Mouse (Mus musculus): ENCODE measurements around the gene Mmp2.

Gene Mmp2

DNA sequence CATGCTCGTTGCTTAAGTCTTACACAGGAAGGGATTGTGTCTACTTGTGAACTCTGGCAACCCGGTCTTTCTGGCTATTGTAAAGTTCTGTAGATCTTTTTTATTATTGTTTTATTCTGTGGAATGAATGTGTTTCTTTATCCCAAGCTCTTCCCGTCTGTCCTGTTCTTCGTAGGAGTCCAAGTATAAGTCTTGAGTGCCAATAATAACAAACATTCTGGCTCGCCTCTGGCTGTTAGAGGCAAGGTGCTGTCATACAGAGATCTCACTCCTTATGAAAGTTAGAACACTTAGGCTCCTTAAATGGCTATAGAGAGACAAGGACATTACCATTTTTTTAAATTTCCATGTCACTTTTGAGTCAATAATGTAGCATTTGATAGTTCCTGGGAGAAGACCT, 69.5 kb downstream of the Mmp2 start:
- peak; percentile 91 for DNase-seq

DNA sequence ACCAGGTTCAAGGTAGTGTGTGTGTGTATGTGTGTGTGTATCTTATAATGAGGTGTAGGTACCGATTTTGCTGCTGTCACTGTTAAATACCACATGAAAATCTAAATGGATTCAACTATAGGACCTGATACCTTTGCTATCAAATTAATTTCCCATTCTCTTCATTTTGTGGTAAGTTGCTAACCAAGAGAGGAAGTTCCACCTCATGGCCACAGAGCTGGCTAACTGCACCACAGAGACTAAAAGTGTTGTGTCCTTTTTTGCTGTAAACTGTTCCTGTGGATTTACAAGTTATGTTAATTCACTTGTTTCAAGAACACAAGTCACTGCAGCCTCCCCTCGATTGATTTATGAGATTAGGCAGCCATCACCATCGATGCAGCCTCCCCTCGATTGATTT, 70.7 kb downstream of the Mmp2 start:
- DNase-seq = peak; percentile 46

DNA sequence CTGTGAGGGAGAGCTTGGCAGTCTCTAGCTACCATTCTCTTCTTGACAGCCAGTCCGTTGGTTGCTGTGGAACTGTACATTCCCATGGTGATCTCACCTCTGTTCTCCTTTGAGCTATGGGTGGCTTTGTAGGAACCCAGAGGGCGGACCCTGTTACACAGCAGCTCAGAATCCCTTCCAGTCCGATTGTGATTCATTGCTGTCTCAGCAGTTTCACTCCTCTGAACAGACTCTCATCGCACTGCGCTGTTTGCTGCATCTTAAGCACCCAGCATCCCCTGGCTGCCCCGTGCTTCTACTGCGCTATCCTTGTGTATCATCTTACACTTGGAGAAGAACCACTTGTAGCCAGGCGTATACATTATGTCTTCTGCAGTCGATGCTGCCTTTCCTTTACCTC, 72.5 kb downstream of the Mmp2 start:
- peak; percentile 55 for DNase-seq

DNA sequence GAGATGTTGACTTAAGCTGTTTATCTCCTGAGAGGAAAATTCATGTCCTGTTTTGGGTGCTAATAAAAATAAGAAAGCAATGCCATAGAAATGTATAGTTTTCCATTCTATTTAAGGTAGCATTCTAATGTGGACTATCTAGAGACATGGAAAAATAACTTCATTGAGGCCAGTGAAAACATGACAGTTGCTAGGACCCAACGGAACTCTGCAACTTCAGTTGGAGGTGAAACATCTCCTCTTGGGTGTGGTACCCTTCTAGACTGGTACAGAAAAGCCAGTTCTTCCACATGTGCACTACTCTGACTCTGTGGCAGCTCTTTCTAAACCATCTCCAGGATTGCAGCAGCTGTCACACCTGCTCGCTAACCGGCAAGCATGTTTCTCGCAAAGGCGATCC, 74.0 kb downstream of the Mmp2 start, which contains the start of gene Capns2:
Gene Capns2, plus strand, starts transcription at position 301 of the 400 bp plus-strand sequence.
- peak; percentile 64 for DNase-seq

DNA sequence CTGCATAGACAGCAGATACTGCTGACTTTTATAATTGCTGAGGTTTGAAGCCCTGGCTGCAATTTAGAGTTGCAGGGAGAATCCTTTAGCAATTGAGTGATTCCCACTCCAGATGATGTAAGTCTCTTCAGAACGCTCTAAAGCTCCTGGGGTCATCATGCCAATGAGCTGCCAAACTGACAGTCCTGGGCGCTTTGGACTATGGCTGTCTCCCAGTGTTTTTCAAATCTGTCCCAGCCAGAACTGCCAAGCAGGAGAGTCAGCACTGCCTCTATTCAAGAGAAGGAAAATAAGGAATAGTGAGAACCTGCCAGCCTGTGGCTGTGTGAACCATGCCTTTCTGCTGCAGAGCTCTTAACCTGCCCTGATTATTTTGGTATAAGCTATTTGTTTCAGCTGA, 75.9 kb downstream of the Mmp2 start:
- DNase-seq = peak; percentile 89

Data from heart, adult 11 months (tissue).